Mouse (Mus musculus) brain, embryonic 14.5 days (tissue): ENCODE results near the gene Cep83.

Source experiments
- CTCF ChIP-seq: fragments of 200-500 bp; IDR thresholded peaks from 2 replicates; pipeline ENCODE4 v1.5.1; 2012; ENCODE audit warnings: inconsistent platforms, mild to moderate bottlenecking, moderate library complexity, borderline replicate concordance; ENCODE audit not compliant: insufficient read depth, insufficient read length; ENCODE audit errors: extremely low read depth
- POLR2A ChIP-seq: fragments of 200-500 bp; IDR thresholded peaks from 2 replicates; pipeline ENCODE4 v1.6.1; 2012; ENCODE audit warnings: mild to moderate bottlenecking, inconsistent platforms, borderline replicate concordance; ENCODE audit not compliant: poor library complexity, insufficient read depth, insufficient read length, severe bottlenecking; ENCODE audit errors: extremely low read depth

GRCm38 (mm10) chr10:94825951-94826350 lies 137.5 kb downstream of the Cep83 start:
- no peak for TF ChIP-seq CTCF
- TF ChIP-seq POLR2A, result no peak
